In the genomic region with DNA sequence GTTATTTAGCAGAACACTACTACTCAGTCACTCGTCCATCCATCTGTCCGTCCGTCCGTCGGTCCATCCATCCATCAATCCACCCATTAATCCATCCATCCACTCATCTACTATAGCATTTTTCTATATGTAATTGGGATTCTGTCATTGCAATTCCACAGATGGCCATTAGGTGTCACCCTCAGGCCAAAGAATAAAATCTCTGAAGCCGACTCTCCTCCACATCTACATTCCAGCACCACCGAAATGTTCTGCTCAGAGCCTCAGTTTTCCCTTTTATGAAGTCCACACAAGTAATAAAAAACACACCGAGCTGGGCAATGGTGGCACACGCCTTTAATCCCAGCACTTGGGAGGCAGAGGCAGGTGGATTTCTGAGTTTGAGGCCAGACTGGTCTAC, we compare ENCODE assay signal across 10 mouse cellular contexts. TPM values are rescaled to one million over a fixed set of nuclear protein-coding genes. Genes with fewer than 3 reads are reported as not detected.
A peak's percentile ranks its signal among the peaks of the same experiment; 100 is the strongest.
DNase-seq lines count a peak whose midpoint lies in the region; TF ChIP-seq lines count a peak whose summit lies in the region.
"Had no signal": no experiment of that assay in that cellular context is flagged by ENCODE, and none has a peak within 500 bp of the region (broad histone marks: within the 10 kb centered on the region; RNA-seq: fewer than 3 reads in every experiment).

No protein-coding gene starts in this region.

- peak overlapping the region; percentile 99 for H3K27ac ChIP-seq in gastrocnemius, adult 2 months
- H3K27ac ChIP-seq in testis, adult 2 months (ENCODE audit: control insufficient read depth, insufficient read depth, low read depth, low read length): no peak overlapping the region

- H3K4me1 ChIP-seq in testis, adult 2 months (ENCODE audit: control insufficient read depth, insufficient read depth, low read length): peaks cover 16% of the 10 kb centered on the region

- TF ChIP-seq CTCF in gastrocnemius, adult 2 months (IDR thresholded peaks at IDR 0.05): peak; percentile 84
- TF ChIP-seq CTCF in testis, adult 2 months (IDR thresholded peaks at IDR 0.05; ENCODE audit: control insufficient read depth, insufficient read depth, insufficient replicate concordance, low read depth, low read length): 0 out of 2 replicates have a peak, but pooled peaks have one; percentile 17

- peak; percentile 47 for DNase-seq in gastrocnemius, adult 2 months
- no peak for DNase-seq in gastrocnemius, postnatal 14 days
- no peak for DNase-seq in testis, postnatal 14 days (ENCODE audit: low spot score)
- peak; percentile 69 to 81 for DNase-seq in cerebellum, postnatal 25 days
- peak; percentile 70 for DNase-seq in kidney, adult 9 months
- peak; percentile 88 for DNase-seq in naive thymus-derived CD4-positive, alpha-beta T cell, adult 2 months (ENCODE audit: low read depth)
- DNase-seq in ovary, postnatal 10 days (ENCODE audit: low spot score): no peak

- H3K4me3 ChIP-seq in gastrocnemius, adult 2 months: peak overlapping the region; percentile 86
- no peak overlapping the region for H3K4me3 ChIP-seq in testis, adult 2 months (ENCODE audit: control insufficient read depth, low read depth, low read length)

- no peak for TF ChIP-seq POLR2A in testis, adult 2 months (IDR thresholded peaks at IDR 0.05; ENCODE audit: control insufficient read depth, low read depth, low read length)

- no peaks in the 10 kb centered on the region for H3K27me3 ChIP-seq in testis, adult 2 months (ENCODE audit: control insufficient read depth, insufficient read depth, low read length)

- intact Hi-C loops in gastrocnemius, adult 2 months (cut with DNase I): no loop called here
- intact Hi-C loops in gastrocnemius, postnatal 14 days (cut with DNase I; ENCODE audit: low total_unique reads): no loop called here

- no peaks in the 10 kb centered on the region for H3K36me3 ChIP-seq in testis, adult 2 months (ENCODE audit: control insufficient read depth, insufficient read depth, low read length)

RNA-seq across cellular contexts. Expression of gene Nmrk2, which starts 3.6 kb away (rescaled TPM):
- 10 to 100 TPM; 59.7 to 72.8 TPM for total RNA-seq in gastrocnemius, adult 2 months (2021)
- total RNA-seq in gastrocnemius, postnatal 14 days (2021): 1 to 10 TPM; 1.8 to 5.5 TPM
- not detected in 2 replicates for polyA plus RNA-seq in testis, adult 2 months (2012; rRNA removed)

RNA-seq across cellular contexts. Expression of gene 4930442H23Rik, which starts 14.6 kb away (rescaled TPM):
- total RNA-seq in gastrocnemius, adult 2 months (2021): not detected
- total RNA-seq in gastrocnemius, postnatal 14 days (2021): not detected
- 1.4 and 1.8 TPM in 2 replicates for polyA plus RNA-seq in testis, adult 2 months (2012; rRNA removed)
- total RNA-seq: left cerebral cortex, postnatal 36 days had no signal
- polyA plus RNA-seq: stomach, embryonic 14.5 days had no signal

RNA-seq across cellular contexts. Expression of gene Dapk3, which starts 15.4 kb away (rescaled TPM):
- total RNA-seq in gastrocnemius, adult 2 months (2021): 10 to 100 TPM; 22.1 to 24.9 TPM
- 10 to 100 TPM; 21.2 to 24.8 TPM for total RNA-seq in gastrocnemius, postnatal 14 days (2021)
- polyA plus RNA-seq in testis, adult 2 months (2012; rRNA removed): 52.6 and 61.6 TPM in 2 replicates

RNA-seq across cellular contexts. Expression of gene Eef2, which starts 21.8 kb away (rescaled TPM):
- total RNA-seq in gastrocnemius, adult 2 months (2021): 1,000 to 10,000 TPM; 1,128 to 1,335 TPM
- total RNA-seq in gastrocnemius, postnatal 14 days (2021): 100 to 1,000 TPM; 892 to 898 TPM
- polyA plus RNA-seq in testis, adult 2 months (2012; rRNA removed): 1,507 and 1,673 TPM in 2 replicates

RNA-seq across cellular contexts. Expression of gene Pias4, which starts 30.5 kb away (rescaled TPM):
- total RNA-seq in gastrocnemius, adult 2 months (2021): 10 to 100 TPM; 15.7 to 16.2 TPM
- total RNA-seq in gastrocnemius, postnatal 14 days (2021): 10 to 100 TPM; 12.3 to 12.8 TPM
- polyA plus RNA-seq in testis, adult 2 months (2012; rRNA removed): 164 and 184 TPM in 2 replicates

Comparison
In these comparisons a context has a peak if more than half of its experiments do, and no peak if none do; other contexts are left out.
1. DNase-seq: peak in gastrocnemius, adult 2 months (single experiment), cerebellum, postnatal 25 days (2 of 2), kidney, adult 9 months (single experiment) and naive thymus-derived CD4-positive, alpha-beta T cell, adult 2 months (single experiment); none in gastrocnemius, postnatal 14 days (single experiment), testis, postnatal 14 days (single experiment) and ovary, postnatal 10 days (single experiment).
2. RNA of gene Nmrk2, which starts 3.6 kb away (total RNA-seq): 59.7 to 72.8 TPM in gastrocnemius, adult 2 months; 1.8 to 5.5 TPM in gastrocnemius, postnatal 14 days; every median in the first group is over 4 times any median in the second.